Mouse (Mus musculus) forebrain, embryonic 16.5 days (tissue): Measurements from ENCODE around the gene Kcnk3. TPM values are rescaled to one million over a fixed set of nuclear protein-coding genes. Genes with fewer than 3 reads are reported as not detected.

Source experiments
- ATAC-seq: fragments of 200-750 bp; cut with Nextera tagmentation; 2 replicates; pipeline ENCODE4 v1.8.0; 2017; ENCODE audit warnings: mild to moderate bottlenecking, moderate library complexity
- H3K27ac ChIP-seq: fragments of 300-500 bp; sonication (generic); 2 replicates; pipeline ENCODE4 v1.5.1; 2014; ENCODE audit warnings: low read length, control low read depth
- H3K27me3 ChIP-seq: fragments of 300-500 bp; sonication (generic); replicated peaks from 2 replicates; pipeline ENCODE4 v1.6.1; 2014; ENCODE audit warnings: low read length; ENCODE audit not compliant: control insufficient read depth, insufficient read depth
- H3K36me3 ChIP-seq: fragments of 300-500 bp; sonication (generic); 2 replicates; pipeline ENCODE4 v1.6.1; 2014; ENCODE audit not compliant: control insufficient read depth, insufficient read depth
- H3K4me1 ChIP-seq: fragments of 300-500 bp; sonication (generic); replicated peaks from 2 replicates; pipeline ENCODE4 v1.6.1; 2014; ENCODE audit warnings: low read length; ENCODE audit not compliant: control insufficient read depth, insufficient read depth
- H3K4me2 ChIP-seq: fragments of 300-500 bp; sonication (generic); 2 replicates; pipeline ENCODE4 v1.6.1; 2014; ENCODE audit warnings: mild to moderate bottlenecking, low read length, control low read depth
- H3K4me3 ChIP-seq: fragments of 300-500 bp; sonication (generic); replicated peaks from 2 replicates; pipeline ENCODE4 v1.5.1; 2014; ENCODE audit warnings: mild to moderate bottlenecking, low read length, control low read depth
- H3K9ac ChIP-seq: fragments of 300-500 bp; sonication (generic); replicated peaks from 2 replicates; pipeline ENCODE4 v1.6.1; 2014; ENCODE audit warnings: low read depth, low read length, control low read depth
- H3K9me3 ChIP-seq: fragments of 300-500 bp; sonication (generic); 2 replicates; pipeline ENCODE4 v1.6.1; 2016; ENCODE audit warnings: low read length; ENCODE audit not compliant: control insufficient read depth
- WGBS: fragments of 180-500 bp; shearing (Covaris S2); extraction: QIAGEN DNeasy Blood & Tissue Kit; methylation state at CpG from one replicate; pipeline ENCODE4 v1.1.7; 2014; 5-methylcytosine and 5-hydroxymethylcytosine counted together
- polyA plus RNA-seq: library from polyadenylated mRNA; unstranded; fragments of >200 nt; fragmentation: Nextera tagmentation; extraction: Ambion mirVana; gene quantifications from 2 replicates; pipeline ENCODE4 v1.2.1, GENCODE M21; 2015

The Kcnk3 gene
- polyA plus RNA-seq, 1 experiment from 2014 or later = 2.8 TPM

GRCm38 (mm10) chr5:30615416-30615815 lies 27.4 kb downstream of the Kcnk3 start:
- Histone ChIP-seq H3K9me3 (no peaks in the 10 kb centered on the region), H3K4me2 (no peak overlapping the region), H3K4me3 (no peak overlapping the region), H3K9ac (no peak overlapping the region), H3K27ac (no peak overlapping the region), H3K36me3 (no peaks in the 10 kb centered on the region), H3K27me3 (no peaks in the 10 kb centered on the region), H3K4me1 (peaks cover 8% of the 10 kb centered on the region)
- no peak for ATAC-seq
- WGBS = 46% methylated on average over 6 of the region's 6 CpGs

GRCm38 (mm10) chr5:30615819-30616218 lies 27.8 kb downstream of the Kcnk3 start:
- Histone ChIP-seq H3K4me2 (no peak overlapping the region), H3K9me3 (no peaks in the 10 kb centered on the region), H3K4me1 (peaks cover 8% of the 10 kb centered on the region), H3K4me3 (no peak overlapping the region), H3K27me3 (peaks cover 2% of the 10 kb centered on the region), H3K27ac (no peak overlapping the region), H3K36me3 (no peaks in the 10 kb centered on the region), H3K9ac (no peak overlapping the region)
- 85% methylated on average over 4 of the region's 4 CpGs for WGBS
- no peak for ATAC-seq

GRCm38 (mm10) chr5:30616644-30617043 lies 28.7 kb downstream of the Kcnk3 start:
- H3K27ac ChIP-seq = no peak overlapping the region
- H3K9ac ChIP-seq = no peak overlapping the region
- H3K27me3 ChIP-seq = peaks cover 10% of the 10 kb centered on the region
- no peaks in the 10 kb centered on the region for H3K9me3 ChIP-seq
- no peaks in the 10 kb centered on the region for H3K36me3 ChIP-seq
- no peak overlapping the region for H3K4me3 ChIP-seq
- no peak for ATAC-seq
- peaks cover 8% of the 10 kb centered on the region for H3K4me1 ChIP-seq
- no peak overlapping the region for H3K4me2 ChIP-seq
- WGBS = 19% methylated on average over 3 of the region's 3 CpGs

GRCm38 (mm10) chr5:30617357-30617756 lies 29.4 kb downstream of the Kcnk3 start:
- 38% methylated on average over 3 of the region's 3 CpGs for WGBS

GRCm38 (mm10) chr5:30617851-30618250 lies 29.9 kb downstream of the Kcnk3 start:
- no peak overlapping the region for H3K4me3 ChIP-seq
- no peak overlapping the region for H3K9ac ChIP-seq
- peaks cover 15% of the 10 kb centered on the region for H3K27me3 ChIP-seq
- no peaks in the 10 kb centered on the region for H3K36me3 ChIP-seq
- no peak overlapping the region for H3K27ac ChIP-seq
- no peak overlapping the region for H3K4me2 ChIP-seq
- H3K9me3 ChIP-seq = no peaks in the 10 kb centered on the region
- ATAC-seq = no peak
- WGBS = 20% methylated on average over 11 of the region's 11 CpGs
- peaks cover 20% of the 10 kb centered on the region for H3K4me1 ChIP-seq

More at GRCm38 (mm10) chr5:30617357-30617756, 29.4 kb downstream of the Kcnk3 start:
- Histone ChIP-seq H3K4me1 (peaks cover 15% of the 10 kb centered on the region), H3K4me2 (no peak overlapping the region), H3K9me3 (no peaks in the 10 kb centered on the region), H3K4me3 (no peak overlapping the region), H3K36me3 (no peaks in the 10 kb centered on the region), H3K27ac (no peak overlapping the region), H3K27me3 (peaks cover 15% of the 10 kb centered on the region), H3K9ac (no peak overlapping the region)
- ATAC-seq = no peak

- no peak overlapping the region for H3K4me2 ChIP-seq
- no peak for ATAC-seq
- no peak overlapping the region for H3K4me3 ChIP-seq
- no peaks in the 10 kb centered on the region for H3K9me3 ChIP-seq
- peaks cover 21% of the 10 kb centered on the region for H3K4me1 ChIP-seq
- H3K9ac ChIP-seq = no peak overlapping the region
- no peaks in the 10 kb centered on the region for H3K36me3 ChIP-seq
- 85% methylated on average over 8 of the region's 8 CpGs for WGBS
- no peak overlapping the region for H3K27ac ChIP-seq
- peaks cover 15% of the 10 kb centered on the region for H3K27me3 ChIP-seq
Measured at GRCm38 (mm10) chr5:30618376-30619003, 30.5 kb downstream of the Kcnk3 start.

GRCm38 (mm10) chr5:30619211-30619610 lies 31.2 kb downstream of the Kcnk3 start:
- Histone ChIP-seq H3K27ac (no peak overlapping the region), H3K4me1 (peaks cover 21% of the 10 kb centered on the region), H3K9ac (no peak overlapping the region), H3K4me3 (no peak overlapping the region), H3K9me3 (no peaks in the 10 kb centered on the region), H3K27me3 (peaks cover 18% of the 10 kb centered on the region), H3K4me2 (no peak overlapping the region), H3K36me3 (no peaks in the 10 kb centered on the region)
- WGBS = 78% methylated on average over 2 of the region's 2 CpGs
- ATAC-seq = no peak

GRCm38 (mm10) chr5:30620567-30620966 lies 32.6 kb downstream of the Kcnk3 start:
- WGBS = 96% methylated on average over 20 of the region's 20 CpGs
- Histone ChIP-seq H3K36me3 (no peaks in the 10 kb centered on the region), H3K27ac (no peak overlapping the region), H3K4me2 (no peak overlapping the region), H3K4me1 (peaks cover 17% of the 10 kb centered on the region), H3K27me3 (peaks cover 19% of the 10 kb centered on the region), H3K9me3 (no peaks in the 10 kb centered on the region), H3K9ac (no peak overlapping the region), H3K4me3 (no peak overlapping the region)
- ATAC-seq = no peak

- WGBS = 92% methylated on average over 9 of the region's 9 CpGs
- H3K27me3 ChIP-seq = peaks cover 19% of the 10 kb centered on the region
- no peak for ATAC-seq
Measured at GRCm38 (mm10) chr5:30621211-30621790, 33.3 kb downstream of the Kcnk3 start.

More at GRCm38 (mm10) chr5:30621211-30621790, 33.3 kb downstream of the Kcnk3 start:
- Histone ChIP-seq H3K4me3 (no peak overlapping the region), H3K36me3 (no peaks in the 10 kb centered on the region), H3K4me2 (no peak overlapping the region), H3K4me1 (peaks cover 17% of the 10 kb centered on the region), H3K9ac (no peak overlapping the region), H3K27ac (no peak overlapping the region), H3K9me3 (no peaks in the 10 kb centered on the region)
